ENCODE assay signal across 8 mouse cellular contexts in genomic region chr2:119167866-119168256, GRCm38 (mm10). TPM values are rescaled to one million over a fixed set of nuclear protein-coding genes. Genes with fewer than 3 reads are reported as not detected.
DNase-seq lines count a peak whose midpoint lies in the region; ATAC-seq and TF ChIP-seq lines count a peak whose summit lies in the region.

No protein-coding gene starts in this region.

- no peak for TF ChIP-seq POLR2A in lung, adult 2 months (IDR thresholded peaks at IDR 0.05; ENCODE audit: borderline replicate concordance, extremely low read depth, low read depth, low read length)
- TF ChIP-seq POLR2A in olfactory bulb, adult 2 months (IDR thresholded peaks at IDR 0.05; ENCODE audit: insufficient read depth, low read depth, low read length) = no peak

- peak overlapping the region; percentile 99 for H3K4me2 ChIP-seq in embryonic facial prominence, embryonic 15.5 days (replicated peaks)
- peak overlapping the region; percentile 98 for H3K4me2 ChIP-seq in limb, embryonic 12.5 days

- peak overlapping the region; percentile 73 for H3K4me3 ChIP-seq in lung, adult 2 months (replicated peaks; ENCODE audit: extremely low read depth, low read depth, low read length)
- H3K4me3 ChIP-seq in embryonic facial prominence, embryonic 15.5 days (replicated peaks) = peak overlapping the region; percentile 54
- H3K4me3 ChIP-seq in limb, embryonic 12.5 days (replicated peaks) = peak overlapping the region; percentile 55
- peak overlapping the region; percentile 52 for H3K4me3 ChIP-seq in olfactory bulb, adult 2 months (ENCODE audit: insufficient read depth, low read depth, low read length)

- H3K27me3 ChIP-seq in embryonic facial prominence, embryonic 15.5 days = peaks cover 12% of the 10 kb centered on the region; the same call in 1 of the 2 replicates
- peaks cover 57% of the 10 kb centered on the region for H3K27me3 ChIP-seq in limb, embryonic 12.5 days

- no peak overlapping the region for H3K27ac ChIP-seq in embryonic facial prominence, embryonic 15.5 days (replicated peaks)
- H3K27ac ChIP-seq in limb, embryonic 12.5 days = no peak overlapping the region
- H3K27ac ChIP-seq in olfactory bulb, adult 2 months (ENCODE audit: insufficient read depth, low read depth, low read length) = no peak overlapping the region

- H3K9me3 ChIP-seq in embryonic facial prominence, embryonic 15.5 days (replicated peaks) = no peaks in the 10 kb centered on the region
- H3K9me3 ChIP-seq in limb, embryonic 12.5 days = no peaks in the 10 kb centered on the region

- no peak for TF ChIP-seq CTCF in lung, adult 2 months (IDR thresholded peaks at IDR 0.05; ENCODE audit: insufficient read depth, low read length)
- TF ChIP-seq CTCF in olfactory bulb, adult 2 months (IDR thresholded peaks at IDR 0.05; ENCODE audit: insufficient read depth, low read depth, low read length) = no peak

- H3K36me3 ChIP-seq in embryonic facial prominence, embryonic 15.5 days = no peaks in the 10 kb centered on the region
- peaks cover 3% of the 10 kb centered on the region; the same call in 1 of the 2 replicates for H3K36me3 ChIP-seq in limb, embryonic 12.5 days

- 5% methylated on average over 26 of the region's 26 CpGs for WGBS in lung, adult 2 months
- 1% methylated on average over 26 of the region's 26 CpGs for WGBS in embryonic facial prominence, embryonic 15.5 days
- WGBS in limb, embryonic 12.5 days = 3% methylated on average over 26 of the region's 26 CpGs
- WGBS in olfactory bulb, adult 2 months = 7% methylated on average over 26 of the region's 26 CpGs

- DNase-seq in lung, adult 2 months = no peak
- no peak for DNase-seq in lung, postnatal 10 days
- no peak for DNase-seq in left cerebral cortex, postnatal 25 days (ENCODE audit: low spot score in 2 of 2)
- no peak for DNase-seq in ovary, postnatal 10 days (ENCODE audit: low spot score)
- no peak for DNase-seq in cerebellum, adult 9-11 months

- H3K9ac ChIP-seq in embryonic facial prominence, embryonic 15.5 days = peak overlapping the region; percentile 33; the same call in 1 of the 2 replicates
- peak overlapping the region; percentile 51 for H3K9ac ChIP-seq in limb, embryonic 12.5 days (replicated peaks)

- ATAC-seq in embryonic facial prominence, embryonic 15.5 days (ENCODE audit: insufficient number of reproducible peaks, low FRiP score, low TSS enrichment, low read depth) = no peak; the same call in 1 of the 2 replicates
- no peak; the same call in 1 of the 2 replicates for ATAC-seq in limb, embryonic 12.5 days (ENCODE audit: insufficient number of reproducible peaks, insufficient read depth, low FRiP score, low TSS enrichment, low read depth)

- H3K4me1 ChIP-seq in lung, adult 2 months (ENCODE audit: control insufficient read depth, insufficient read depth, low read length) = peaks cover 7% of the 10 kb centered on the region
- peaks cover 16% of the 10 kb centered on the region for H3K4me1 ChIP-seq in embryonic facial prominence, embryonic 15.5 days
- H3K4me1 ChIP-seq in limb, embryonic 12.5 days (replicated peaks) = peaks cover 27% of the 10 kb centered on the region
- H3K4me1 ChIP-seq in olfactory bulb, adult 2 months (ENCODE audit: control insufficient read depth, insufficient read depth, low read length) = peaks cover 37% of the 10 kb centered on the region

- intact Hi-C loops in left cerebral cortex, postnatal 25 days (cut with DNase I) = no loop called here

RNA-seq across cellular contexts. Expression of gene Gchfr, which starts 0.3 kb away (rescaled TPM):
- polyA plus RNA-seq in lung, adult 2 months (2012; rRNA removed) = 25.7 and 27.2 TPM in 2 replicates
- polyA plus RNA-seq in embryonic facial prominence, embryonic 15.5 days (2015; fragmentation: Nextera tagmentation; extraction: Ambion mirVana) = 10.6 and 15.0 TPM in 2 replicates
- 5.0 and 6.7 TPM in 2 replicates for polyA plus RNA-seq in limb, embryonic 12.5 days (2016; fragmentation: Nextera tagmentation; extraction: Ambion mirVana)
- polyA plus RNA-seq in olfactory bulb, adult 2 months (2012; ENCODE audit: insufficient read depth, insufficient read length, low replicate concordance, missing spikeins) = not detected in 2 replicates
- not detected for total RNA-seq in left cerebral cortex, postnatal 25 days (2021)

RNA-seq across cellular contexts. Expression of gene Gm14137, which starts 6.4 kb away (rescaled TPM):
- polyA plus RNA-seq in lung, adult 2 months (2012; rRNA removed) = 0.06 and 0.76 TPM in 2 replicates
- polyA plus RNA-seq in embryonic facial prominence, embryonic 15.5 days (2015; fragmentation: Nextera tagmentation; extraction: Ambion mirVana) = 5.0 and 5.4 TPM in 2 replicates
- 0.44 and 0.65 TPM in 2 replicates for polyA plus RNA-seq in limb, embryonic 12.5 days (2016; fragmentation: Nextera tagmentation; extraction: Ambion mirVana)
- not detected in 2 replicates for polyA plus RNA-seq in olfactory bulb, adult 2 months (2012; ENCODE audit: insufficient read depth, insufficient read length, low replicate concordance, missing spikeins)
- total RNA-seq in left cerebral cortex, postnatal 25 days (2021) = not detected

RNA-seq across cellular contexts. Expression of gene Rmdn3, which starts 11.0 kb away (rescaled TPM):
- polyA plus RNA-seq in lung, adult 2 months (2012; rRNA removed) = 17.6 TPM in 2 replicates
- polyA plus RNA-seq in embryonic facial prominence, embryonic 15.5 days (2015; fragmentation: Nextera tagmentation; extraction: Ambion mirVana) = 40.2 and 41.0 TPM in 2 replicates
- 45.6 and 47.1 TPM in 2 replicates for polyA plus RNA-seq in limb, embryonic 12.5 days (2016; fragmentation: Nextera tagmentation; extraction: Ambion mirVana)
- not detected in 2 replicates for polyA plus RNA-seq in olfactory bulb, adult 2 months (2012; ENCODE audit: insufficient read depth, insufficient read length, low replicate concordance, missing spikeins)
- 10 to 100 TPM; 56.5 to 62.4 TPM for total RNA-seq in left cerebral cortex, postnatal 25 days (2021)

RNA-seq across cellular contexts. Expression of gene Zfyve19, which starts 40.6 kb away (rescaled TPM):
- polyA plus RNA-seq in lung, adult 2 months (2012; rRNA removed) = 29.8 and 36.1 TPM in 2 replicates
- 54.1 and 61.4 TPM in 2 replicates for polyA plus RNA-seq in embryonic facial prominence, embryonic 15.5 days (2015; fragmentation: Nextera tagmentation; extraction: Ambion mirVana)
- polyA plus RNA-seq in limb, embryonic 12.5 days (2016; fragmentation: Nextera tagmentation; extraction: Ambion mirVana) = 52.5 and 56.7 TPM in 2 replicates
- polyA plus RNA-seq in olfactory bulb, adult 2 months (2012; ENCODE audit: insufficient read depth, insufficient read length, low replicate concordance, missing spikeins) = not detected in 2 replicates
- 10 to 100 TPM; 28.8 to 32.2 TPM for total RNA-seq in left cerebral cortex, postnatal 25 days (2021)

RNA-seq across cellular contexts. Expression of gene Dnajc17, which starts 40.7 kb away (rescaled TPM):
- polyA plus RNA-seq in lung, adult 2 months (2012; rRNA removed) = 2.7 and 4.1 TPM in 2 replicates
- 19.0 and 21.7 TPM in 2 replicates for polyA plus RNA-seq in embryonic facial prominence, embryonic 15.5 days (2015; fragmentation: Nextera tagmentation; extraction: Ambion mirVana)
- 29.2 and 29.6 TPM in 2 replicates for polyA plus RNA-seq in limb, embryonic 12.5 days (2016; fragmentation: Nextera tagmentation; extraction: Ambion mirVana)
- not detected in 2 replicates for polyA plus RNA-seq in olfactory bulb, adult 2 months (2012; ENCODE audit: insufficient read depth, insufficient read length, low replicate concordance, missing spikeins)
- total RNA-seq in left cerebral cortex, postnatal 25 days (2021) = 10 to 100 TPM; 16.4 to 18.5 TPM

Comparison
In these comparisons a context has a peak if more than half of its experiments do, and no peak if none do; other contexts are left out.
1. RNA of gene Rmdn3, which starts 11.0 kb away (polyA plus RNA-seq): 45.6 to 47.1 TPM in limb, embryonic 12.5 days, 40.2 to 41.0 TPM in embryonic facial prominence, embryonic 15.5 days and 17.6 TPM in lung, adult 2 months; not detected in olfactory bulb, adult 2 months; every median in the first group is over 10 times any median in the second.
2. Peak in every context shown above with its lines, with median percentiles within 50 percentile points of each other: H3K4me3 ChIP-seq.